Mouse (Mus musculus) cerebellum, adult 2 months (tissue): ENCODE data around the gene Kin.

Source experiments
- CTCF ChIP-seq: fragments of 200-500 bp; IDR thresholded peaks from 2 replicates; pipeline ENCODE4 v1.5.1; 2011; ENCODE audit warnings: low read depth, mild to moderate bottlenecking, control low read depth, low read length, moderate library complexity, borderline replicate concordance; ENCODE audit not compliant: insufficient read depth
- POLR2A ChIP-seq: fragments of 200-500 bp; IDR thresholded peaks from 2 replicates; pipeline ENCODE4 v1.6.1; 2011; ENCODE audit warnings: low read length, control low read depth, borderline replicate concordance; ENCODE audit not compliant: insufficient read depth

- no peak for TF ChIP-seq POLR2A
- TF ChIP-seq CTCF = no peak
Observed at GRCm38 (mm10) chr2:10094327-10095100, 14.1 kb downstream of the Kin start.
